Mouse (Mus musculus) lung, embryonic 15.5 days (tissue): ENCODE results near the gene Kazn. TPM values are rescaled to one million over a fixed set of nuclear protein-coding genes. Genes with fewer than 3 reads are reported as not detected.

Source experiments
- ATAC-seq: fragments of 200-750 bp; cut with Nextera tagmentation; 2 replicates; pipeline ENCODE4 v1.8.0; 2017; ENCODE audit warnings: moderate number of reproducible peaks, borderline replicate concordance; ENCODE audit not compliant: low FRiP score, low TSS enrichment; ENCODE audit errors: extremely low read depth
- H3K27ac ChIP-seq: fragments of 300-500 bp; sonication (generic); 2 replicates; pipeline ENCODE4 v1.5.1; 2015; ENCODE audit warnings: moderate library complexity, mild to moderate bottlenecking, inconsistent platforms
- H3K27me3 ChIP-seq: fragments of 300-500 bp; sonication (generic); 2 replicates; pipeline ENCODE4 v1.6.1; 2015; ENCODE audit warnings: inconsistent platforms
- H3K36me3 ChIP-seq: fragments of 300-500 bp; sonication (generic); 2 replicates; pipeline ENCODE4 v1.6.1; 2015; ENCODE audit warnings: inconsistent platforms
- H3K4me1 ChIP-seq: fragments of 300-500 bp; sonication (generic); 2 replicates; pipeline ENCODE4 v1.6.1; 2015; ENCODE audit warnings: inconsistent platforms
- H3K4me2 ChIP-seq: fragments of 300-500 bp; sonication (generic); 2 replicates; pipeline ENCODE4 v1.6.1; 2015; ENCODE audit warnings: inconsistent platforms, mild to moderate bottlenecking, moderate library complexity
- H3K4me3 ChIP-seq: fragments of 300-500 bp; sonication (generic); 2 replicates; pipeline ENCODE4 v1.5.1; 2015; ENCODE audit warnings: mild to moderate bottlenecking, inconsistent platforms
- H3K9ac ChIP-seq: fragments of 300-500 bp; sonication (generic); 2 replicates; pipeline ENCODE4 v1.6.1; 2015; ENCODE audit warnings: inconsistent platforms
- H3K9me3 ChIP-seq: fragments of 300-500 bp; sonication (generic); 2 replicates; pipeline ENCODE4 v1.6.1; 2016; ENCODE audit warnings: inconsistent platforms
- whole genome bisulfite sequencing: fragments of 180-500 bp; shearing (Covaris S2); methylation state at CpG from one replicate; pipeline ENCODE4 v1.1.7; 2015; 5-methylcytosine and 5-hydroxymethylcytosine counted together
- polyA plus RNA-seq: library from polyadenylated mRNA; unstranded; fragments of >200 nt; fragmentation: Nextera tagmentation; extraction: Ambion mirVana; gene quantifications from 2 replicates; pipeline ENCODE4 v1.2.1, GENCODE M21; 2015

Gene Kazn
- polyA plus RNA-seq, 1 experiment from 2014 or later: 13.6 TPM

GRCm38 (mm10) chr4:142091100-142091499, 148.1 kb downstream of the Kazn start:
- H3K27ac ChIP-seq: no peak overlapping the region
- H3K36me3 ChIP-seq: no peaks in the 10 kb centered on the region
- no peaks in the 10 kb centered on the region for H3K9me3 ChIP-seq
- ATAC-seq: no peak
- H3K4me3 ChIP-seq: no peak overlapping the region
- no peak overlapping the region for H3K4me2 ChIP-seq
- no peaks in the 10 kb centered on the region for H3K27me3 ChIP-seq
- H3K4me1 ChIP-seq: peaks cover 8% of the 10 kb centered on the region
- H3K9ac ChIP-seq: no peak overlapping the region
- 69% methylated on average over 2 of the region's 2 CpGs for WGBS

DNA sequence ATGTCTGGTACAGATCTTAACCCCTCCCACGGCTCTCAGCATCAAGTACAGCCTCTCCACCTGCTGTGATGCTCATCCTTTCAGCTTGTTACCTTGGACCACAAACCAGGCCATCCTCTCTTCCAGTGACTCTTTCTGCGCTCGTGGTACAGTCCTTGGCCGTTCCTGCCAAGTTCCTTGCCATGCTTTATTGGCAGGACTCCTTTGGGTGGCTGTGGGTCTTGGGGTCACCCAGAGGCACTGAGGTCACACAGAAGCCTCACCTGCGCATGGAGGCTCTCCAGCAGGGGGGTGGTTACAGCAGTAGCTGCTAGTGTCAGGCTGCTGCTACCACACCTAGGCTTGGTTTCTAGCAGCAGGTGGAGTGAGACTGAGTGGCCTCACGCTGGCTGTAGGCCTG, 149.2 kb downstream of the Kazn start:
- Histone ChIP-seq H3K9ac (no peak overlapping the region), H3K4me3 (no peak overlapping the region), H3K27me3 (no peaks in the 10 kb centered on the region), H3K27ac (no peak overlapping the region), H3K4me1 (peaks cover 7% of the 10 kb centered on the region), H3K36me3 (no peaks in the 10 kb centered on the region), H3K9me3 (no peaks in the 10 kb centered on the region), H3K4me2 (no peak overlapping the region)
- ATAC-seq: no peak
- WGBS: 74% methylated on average over 6 of the region's 6 CpGs

DNA sequence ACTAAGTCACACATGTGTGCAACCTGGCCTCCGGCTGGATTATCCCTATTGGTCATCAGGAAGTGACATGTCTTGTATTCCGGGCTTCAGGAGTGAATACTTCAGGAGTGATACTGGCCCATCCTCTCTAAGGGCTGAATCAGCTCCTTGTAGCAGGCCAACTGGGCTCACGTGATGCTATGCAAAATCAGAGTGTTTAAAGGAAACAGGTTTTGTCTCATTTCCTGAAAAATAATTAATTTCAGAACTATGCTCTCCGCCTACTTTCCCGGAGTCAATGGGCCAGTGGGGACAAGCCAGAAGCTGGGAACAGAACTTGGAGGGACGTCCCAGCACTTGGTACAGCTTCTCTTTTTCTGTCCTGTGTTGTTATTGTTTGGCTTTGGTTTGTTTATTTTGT, 150.4 kb downstream of the Kazn start:
- Histone ChIP-seq H3K9me3 (no peaks in the 10 kb centered on the region), H3K27ac (no peak overlapping the region), H3K4me2 (no peak overlapping the region), H3K36me3 (no peaks in the 10 kb centered on the region), H3K4me3 (no peak overlapping the region), H3K4me1 (peaks cover 11% of the 10 kb centered on the region), H3K27me3 (no peaks in the 10 kb centered on the region), H3K9ac (no peak overlapping the region)
- WGBS: 64% methylated on average over 6 of the region's 6 CpGs
- ATAC-seq: no peak

DNA sequence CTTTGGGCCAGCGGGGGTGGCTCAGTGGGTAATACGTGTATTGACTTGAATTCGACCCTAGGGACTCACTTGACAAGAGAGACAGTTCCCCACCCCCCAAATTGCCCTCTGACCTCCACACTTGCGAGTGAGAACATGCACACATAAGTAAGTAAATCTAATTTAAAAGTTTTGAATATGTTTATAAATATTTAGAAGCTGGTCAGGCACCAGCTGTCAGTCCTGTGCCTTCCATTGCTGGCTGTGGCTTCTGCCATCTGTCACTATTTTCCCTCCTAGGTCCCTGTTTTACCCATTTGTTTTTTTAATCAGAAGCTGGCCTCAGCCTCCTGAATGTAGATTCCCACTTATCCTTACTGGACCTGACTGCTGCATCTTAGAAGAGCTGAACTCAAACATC, 150.8 kb downstream of the Kazn start:
- WGBS: 44% methylated on average over 4 of the region's 4 CpGs
- peaks cover 13% of the 10 kb centered on the region for H3K4me1 ChIP-seq
- no peak overlapping the region for H3K4me3 ChIP-seq
- no peaks in the 10 kb centered on the region for H3K36me3 ChIP-seq
- no peak overlapping the region for H3K27ac ChIP-seq
- no peak overlapping the region for H3K4me2 ChIP-seq
- no peak for ATAC-seq
- no peak overlapping the region for H3K9ac ChIP-seq
- H3K9me3 ChIP-seq: no peaks in the 10 kb centered on the region
- no peaks in the 10 kb centered on the region for H3K27me3 ChIP-seq

DNA sequence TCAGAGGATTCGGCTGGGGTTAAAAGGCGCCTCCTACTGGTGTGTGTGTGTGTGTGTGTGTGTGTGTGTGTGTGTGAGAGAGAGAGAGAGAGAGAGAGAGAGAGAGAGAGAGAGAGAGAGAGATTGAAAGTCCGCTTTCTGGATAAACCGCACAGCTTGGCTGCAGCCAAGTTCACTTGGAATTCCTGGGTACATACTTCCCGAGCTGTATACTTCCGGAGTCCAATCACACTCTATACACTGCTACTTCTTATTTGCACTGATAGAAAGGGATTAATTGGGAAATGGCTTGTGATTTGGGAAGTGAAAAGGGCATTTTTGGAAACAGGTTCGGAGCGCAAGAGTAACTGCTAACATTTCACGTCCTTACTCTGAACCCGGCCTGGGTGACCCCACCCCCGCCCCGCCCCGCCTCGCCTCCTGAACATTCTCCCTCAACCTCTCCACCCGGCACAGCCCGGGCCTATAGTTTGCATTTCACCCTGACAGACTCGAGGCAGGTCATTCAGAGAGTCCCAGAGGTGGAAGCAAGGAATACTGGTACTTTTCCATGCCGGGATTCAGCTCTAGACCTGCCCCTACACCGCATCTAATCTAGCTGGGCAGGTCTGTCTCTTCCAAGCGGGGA, 154.2 kb downstream of the Kazn start:
- H3K27ac ChIP-seq: peak overlapping the region; percentile 91
- no peak for ATAC-seq
- 9% methylated on average over 20 of the region's 20 CpGs for WGBS
- peak overlapping the region; percentile 56 for H3K9ac ChIP-seq
- H3K36me3 ChIP-seq: no peaks in the 10 kb centered on the region
- H3K9me3 ChIP-seq: no peaks in the 10 kb centered on the region
- peak overlapping the region; percentile 64 for H3K4me3 ChIP-seq
- peaks cover 43% of the 10 kb centered on the region for H3K4me1 ChIP-seq
- H3K27me3 ChIP-seq: no peaks in the 10 kb centered on the region
- peak overlapping the region; percentile 97 for H3K4me2 ChIP-seq

GRCm38 (mm10) chr4:142084131-142084899, 154.9 kb downstream of the Kazn start, which contains the start of gene Tmem51:
Gene Tmem51 (minus strand): TSS chr4:142084304.
- H3K9ac ChIP-seq: peak within 1 kb of the TSS; percentile 56
- peak within 1 kb of the TSS; percentile 91 for H3K27ac ChIP-seq
- ATAC-seq: peak; percentile 91
- peak within 1 kb of the TSS; percentile 97 for H3K4me2 ChIP-seq
- WGBS: under 1% methylated on average over 52 of the region's 52 CpGs
- no peaks in the 10 kb centered on the region for H3K36me3 ChIP-seq
- H3K4me1 ChIP-seq: peaks cover 44% of the 10 kb centered on the region
- H3K4me3 ChIP-seq: peak within 1 kb of the TSS; percentile 64
- no peaks in the 10 kb centered on the region for H3K9me3 ChIP-seq
- no peaks in the 10 kb centered on the region for H3K27me3 ChIP-seq

DNA sequence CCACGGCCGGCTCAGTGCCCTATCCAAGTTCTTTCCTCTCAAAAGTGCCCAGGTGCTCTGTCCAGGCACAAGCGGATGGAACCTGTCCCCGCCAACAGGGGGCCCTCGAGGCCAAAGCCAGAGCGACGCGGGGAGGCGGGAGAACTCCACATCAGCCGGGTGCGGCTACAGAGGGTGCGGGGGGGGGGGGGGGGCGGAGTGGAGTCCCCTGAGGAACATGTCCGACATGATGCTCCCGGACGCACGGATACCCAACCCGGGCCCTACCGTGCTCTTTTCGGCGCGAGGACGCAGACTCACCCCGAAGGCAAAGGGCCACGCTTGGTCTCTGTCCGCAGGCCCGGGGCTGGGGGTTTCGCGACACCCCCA, 155.5 kb downstream of the Kazn start:
- peak overlapping the region; percentile 56 for H3K9ac ChIP-seq
- H3K27me3 ChIP-seq: no peaks in the 10 kb centered on the region
- peak overlapping the region; percentile 64 for H3K4me3 ChIP-seq
- whole genome bisulfite sequencing: 0% methylated on average over 25 of the region's 29 CpGs
- H3K36me3 ChIP-seq: no peaks in the 10 kb centered on the region
- H3K4me2 ChIP-seq: peak overlapping the region; percentile 97
- peaks cover 44% of the 10 kb centered on the region for H3K4me1 ChIP-seq
- H3K9me3 ChIP-seq: no peaks in the 10 kb centered on the region
- ATAC-seq: peak; percentile 71
- H3K27ac ChIP-seq: peak overlapping the region; percentile 91

DNA sequence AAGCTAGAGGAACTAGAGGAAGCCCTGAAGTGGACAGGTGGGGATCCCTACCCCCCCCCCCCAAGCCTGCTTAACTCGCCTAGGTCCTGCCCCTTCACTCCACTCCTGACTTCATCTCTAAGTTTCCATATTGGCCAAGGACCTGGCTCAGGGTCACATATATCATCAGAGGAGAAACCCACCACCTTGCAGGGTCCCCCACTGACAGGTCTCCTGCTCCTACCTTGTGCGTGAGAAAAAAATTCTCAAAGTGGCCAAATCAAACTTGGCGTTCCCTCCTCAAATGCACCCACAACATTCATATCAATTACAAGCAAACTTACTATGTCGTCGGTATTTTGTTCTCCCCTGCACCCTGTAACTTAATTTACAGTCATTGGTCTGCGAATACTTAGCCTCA, 156.0 kb downstream of the Kazn start:
- Histone ChIP-seq H3K27ac (no peak overlapping the region), H3K4me1 (peaks cover 44% of the 10 kb centered on the region)

GRCm38 (mm10) chr4:142082703-142083102, 156.5 kb downstream of the Kazn start:
- H3K36me3 ChIP-seq: no peaks in the 10 kb centered on the region
- H3K9ac ChIP-seq: no peak overlapping the region
- H3K4me1 ChIP-seq: peaks cover 49% of the 10 kb centered on the region
- no peak overlapping the region for H3K4me3 ChIP-seq
- WGBS: 74% methylated on average over 4 of the region's 4 CpGs
- no peaks in the 10 kb centered on the region for H3K9me3 ChIP-seq
- no peak for ATAC-seq
- no peak overlapping the region for H3K27ac ChIP-seq
- H3K27me3 ChIP-seq: no peaks in the 10 kb centered on the region
- peak overlapping the region; percentile 97; the same call in 1 of the 2 replicates for H3K4me2 ChIP-seq

More for the DNA sequence above, 156.0 kb downstream of the Kazn start:
- WGBS: 41% methylated on average over 6 of the region's 6 CpGs
- Histone ChIP-seq H3K9ac (peak overlapping the region; percentile 56; the same call in 1 of the 2 replicates), H3K4me2 (peak overlapping the region; percentile 97), H3K4me3 (peak overlapping the region; percentile 64), H3K9me3 (no peaks in the 10 kb centered on the region), H3K27me3 (no peaks in the 10 kb centered on the region), H3K36me3 (no peaks in the 10 kb centered on the region)
- ATAC-seq: no peak

DNA sequence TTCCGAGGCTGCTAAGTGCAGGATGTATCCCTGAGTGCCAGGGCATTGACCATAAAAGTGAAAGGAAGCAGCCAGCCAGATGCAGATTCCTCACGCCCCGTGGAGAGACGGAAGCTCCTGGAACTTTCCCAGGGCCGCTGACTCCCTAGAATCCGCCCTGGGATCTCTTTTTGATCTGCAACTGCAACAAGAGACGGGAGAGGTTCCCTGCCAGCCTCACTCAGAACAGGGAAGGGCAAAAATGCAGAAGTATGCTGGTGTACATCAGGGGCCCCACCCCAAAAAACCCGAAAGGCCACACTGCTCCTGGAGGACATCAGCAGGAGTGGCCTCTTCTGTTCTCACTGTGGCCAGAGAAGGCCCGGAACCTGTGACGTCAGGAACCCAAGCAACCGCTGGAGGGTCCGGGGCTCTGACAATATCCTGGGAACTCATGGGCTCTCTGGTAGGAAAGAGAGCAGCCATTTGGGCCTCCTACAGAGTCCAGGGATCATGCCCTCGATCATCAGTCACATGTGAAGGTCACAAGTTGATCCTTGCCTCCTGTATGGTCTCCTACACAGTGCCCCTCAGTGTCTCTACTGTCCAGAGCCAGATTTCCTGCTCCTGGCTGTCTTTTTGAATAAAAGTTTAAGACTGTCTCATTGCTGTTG, 157.4 kb downstream of the Kazn start:
- no peak for ATAC-seq
- Histone ChIP-seq H3K4me1 (peaks cover 58% of the 10 kb centered on the region), H3K36me3 (no peaks in the 10 kb centered on the region), H3K27ac (no peak overlapping the region), H3K27me3 (no peaks in the 10 kb centered on the region), H3K9me3 (no peaks in the 10 kb centered on the region), H3K4me2 (peak overlapping the region; percentile 8; the same call in 1 of the 2 replicates), H3K9ac (0 out of 2 replicates have a peak overlapping the region, but pooled peaks have one; percentile 12), H3K4me3 (no peak overlapping the region)
- 56% methylated on average over 13 of the region's 13 CpGs for WGBS

DNA sequence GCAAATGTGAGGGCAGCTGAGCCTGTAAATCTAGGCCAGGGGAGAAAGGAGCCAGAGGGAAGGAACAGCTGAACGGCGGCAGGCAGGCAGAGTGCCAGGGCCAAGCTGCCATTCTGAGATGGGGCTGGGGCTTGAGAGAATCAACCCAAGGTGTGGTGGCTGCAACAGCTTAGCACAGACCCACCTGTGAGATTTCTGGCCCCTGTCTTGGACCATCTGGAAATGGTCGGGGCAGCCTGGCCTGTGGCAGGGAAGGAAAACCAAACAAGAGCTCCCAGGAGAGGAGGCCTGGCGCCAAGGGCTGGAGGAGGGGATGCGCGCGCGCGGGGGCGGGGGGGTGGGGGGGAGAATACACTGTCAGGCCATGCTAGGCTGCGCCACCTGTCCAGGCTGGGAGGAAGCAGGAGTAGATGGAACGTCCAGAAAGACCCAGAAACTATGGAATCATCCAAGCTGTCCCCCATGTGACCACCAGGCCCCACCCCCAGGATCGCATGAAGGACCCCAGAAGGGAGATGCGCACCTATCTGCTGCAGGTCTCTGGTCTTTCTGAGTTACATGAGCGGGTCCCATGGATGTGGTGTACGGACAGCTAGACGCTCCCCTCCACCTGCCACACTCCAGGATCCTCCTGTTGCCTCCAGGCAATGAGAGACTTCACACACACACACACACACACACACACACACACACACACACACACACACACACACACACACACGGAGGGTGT, 158.1 kb downstream of the Kazn start:
- no peak overlapping the region for H3K27ac ChIP-seq
- H3K9me3 ChIP-seq: no peaks in the 10 kb centered on the region
- no peaks in the 10 kb centered on the region for H3K27me3 ChIP-seq
- no peak overlapping the region for H3K9ac ChIP-seq
- 49% methylated on average over 17 of the region's 18 CpGs for WGBS
- H3K36me3 ChIP-seq: no peaks in the 10 kb centered on the region
- peaks cover 58% of the 10 kb centered on the region for H3K4me1 ChIP-seq
- ATAC-seq: no peak
- H3K4me3 ChIP-seq: no peak overlapping the region
- H3K4me2 ChIP-seq: no peak overlapping the region
